Mouse (Mus musculus) lung, adult 2 months (tissue): ENCODE data around the gene Slc28a2. TPM values are rescaled to one million over a fixed set of nuclear protein-coding genes. Genes with fewer than 3 reads are reported as not detected.
"Not testable (repeated sequence)": the region's sequence is repeated elsewhere in the genome, so short reads cannot be mapped to it uniquely, and the experiment has no call there.

Experiments used
- DNase-seq: peaks from one replicate; pipeline ENCODE4 v3.0.0; 2022
- H3K4me1 ChIP-seq: fragments of 200-500 bp; 2 replicates; pipeline ENCODE4 v1.6.1; 2011; ENCODE audit warnings: low read length; ENCODE audit not compliant: control insufficient read depth, insufficient read depth
- H3K4me3 ChIP-seq: fragments of 200-500 bp; replicated peaks from 2 replicates; pipeline ENCODE3; 2011; ENCODE audit warnings: low read depth, mild to moderate bottlenecking, control low read depth, low read length; ENCODE audit errors: extremely low read depth
- CTCF ChIP-seq: fragments of 200-500 bp; IDR thresholded peaks from 2 replicates; pipeline ENCODE4 v1.5.1; 2011; ENCODE audit warnings: mild to moderate bottlenecking, low read length, control low read depth; ENCODE audit not compliant: insufficient read depth
- POLR2A ChIP-seq: fragments of 200-500 bp; IDR thresholded peaks from 2 replicates; pipeline ENCODE4 v1.6.1; 2011; ENCODE audit warnings: low read depth, mild to moderate bottlenecking, control low read depth, low read length, borderline replicate concordance; ENCODE audit errors: extremely low read depth
- WGBS: fragments of 180-500 bp; shearing (Covaris S2); methylation state at CpG from one replicate; pipeline ENCODE4 v1.1.7; 2018; 5-methylcytosine and 5-hydroxymethylcytosine counted together
- polyA plus RNA-seq: library from polyadenylated mRNA; depleted of rRNA; stranded (reverse); fragments of >200 nt; gene quantifications from 2 replicates; pipeline ENCODE4 v1.2.3, GENCODE M21; 2012; rRNA removed

Slc28a2 gene
- polyA plus RNA-seq, 1 experiment: 2.7 TPM

- H3K4me3 ChIP-seq: peak overlapping the region; percentile 53
- TF ChIP-seq CTCF (peak; percentile 61), POLR2A (no peak)
- H3K4me1 ChIP-seq: no peaks in the 10 kb centered on the region
- under 1% methylated on average over 46 of the region's 46 CpGs for WGBS
- peak; percentile 87 for DNase-seq
These were observed 41.2 kb downstream of the Slc28a2 start for GRCm38 (mm10) chr2:122467351-122468013.

- Histone ChIP-seq H3K4me3 (no peak overlapping the region), H3K4me1 (no peaks in the 10 kb centered on the region)
- TF ChIP-seq POLR2A: no peak
- TF ChIP-seq CTCF: no peak
- no peak for DNase-seq
- WGBS: 88% methylated on average over 3 of the region's 3 CpGs
These were observed 42.9 kb downstream of the Slc28a2 start for GRCm38 (mm10) chr2:122469221-122469620.

GRCm38 (mm10) chr2:122476585-122476984, 50.3 kb downstream of the Slc28a2 start:
- TF ChIP-seq CTCF: no peak
- TF ChIP-seq POLR2A: no peak
- no peak overlapping the region for H3K4me3 ChIP-seq
- DNase-seq: no peak
- H3K4me1 ChIP-seq: no peaks in the 10 kb centered on the region

- WGBS: 47% methylated on average over 1 of the region's 1 CpGs
These were observed 57.5 kb downstream of the Slc28a2 start for GRCm38 (mm10) chr2:122483787-122484186.

GRCm38 (mm10) chr2:122484641-122485040, 58.4 kb downstream of the Slc28a2 start, which contains the start of gene Gm14085:
TSS of gene Gm14085 (plus strand) at chr2:122484941.
- 90% methylated on average over 1 of the region's 1 CpGs for WGBS
- no peak for TF ChIP-seq CTCF
- TF ChIP-seq POLR2A: no peak
- no peak within 1 kb of the TSS for H3K4me3 ChIP-seq

More at GRCm38 (mm10) chr2:122483787-122484186, 57.5 kb downstream of the Slc28a2 start:
- not testable (repeated sequence) for H3K4me3 ChIP-seq, H3K4me1 ChIP-seq, DNase-seq

GRCm38 (mm10) chr2:122485654-122486053, 59.4 kb downstream of the Slc28a2 start:
- DNase-seq, H3K4me3 ChIP-seq, H3K4me1 ChIP-seq: not testable (repeated sequence)
- WGBS: 49% methylated on average over 3 of the region's 3 CpGs

More at GRCm38 (mm10) chr2:122484641-122485040, 58.4 kb downstream of the Slc28a2 start, which contains the start of gene Gm14085:
- no peak for DNase-seq
- no peaks in the 10 kb centered on the region for H3K4me1 ChIP-seq

GRCm38 (mm10) chr2:122486122-122486521, 59.8 kb downstream of the Slc28a2 start:
- not testable (repeated sequence) for H3K4me1 ChIP-seq, H3K4me3 ChIP-seq, DNase-seq

GRCm38 (mm10) chr2:122486674-122487073, 60.4 kb downstream of the Slc28a2 start:
- Histone ChIP-seq H3K4me1 (no peaks in the 10 kb centered on the region), H3K4me3 (no peak overlapping the region)
- no peak for TF ChIP-seq CTCF
- 78% methylated on average over 2 of the region's 2 CpGs for WGBS
- DNase-seq: no peak

Other genes starting within 250 kb of the Slc28a2 start
- gene Patl2, start 240.3 kb upstream of the Slc28a2 start, polyA plus RNA-seq: 0.07 TPM in 1 of 2 replicates, not detected in the other
- not detected in 2 replicates for gene Terb2, start 240.2 kb upstream of the Slc28a2 start, polyA plus RNA-seq
- gene Sord, start 191.7 kb upstream of the Slc28a2 start, polyA plus RNA-seq: 15.3 and 21.9 TPM in 2 replicates
- 0.68 and 0.72 TPM in 2 replicates for gene Duox2, start 128.0 kb upstream of the Slc28a2 start, polyA plus RNA-seq
- gene Duoxa2, start 127.6 kb upstream of the Slc28a2 start, polyA plus RNA-seq: 0.50 and 0.75 TPM in 2 replicates
- gene Duoxa1, start 112.7 kb upstream of the Slc28a2 start, polyA plus RNA-seq: 0.23 and 9.9 TPM in 2 replicates
- 2.7 TPM in 1 of 2 replicates, not detected in the other for gene Duox1, start 110.8 kb upstream of the Slc28a2 start, polyA plus RNA-seq
- gene Shf, start 57.3 kb upstream of the Slc28a2 start, polyA plus RNA-seq: 4.5 and 6.4 TPM in 2 replicates
- gene Gm14085, start 58.5 kb downstream of the Slc28a2 start, polyA plus RNA-seq: 0.20 and 0.38 TPM in 2 replicates
- 6.1 and 6.4 TPM in 2 replicates for gene Gatm, start 184.8 kb downstream of the Slc28a2 start, polyA plus RNA-seq
- gene AA467197, start 210.5 kb downstream of the Slc28a2 start, polyA plus RNA-seq: 0.32 and 0.53 TPM in 2 replicates